Mouse (Mus musculus) left cerebral cortex, postnatal 4 days (tissue): ENCODE data around the gene Rap1b. TPM values are rescaled to one million over a fixed set of nuclear protein-coding genes. Genes with fewer than 3 reads are reported as not detected.

ENCODE experiments used
- DNase-seq: peaks from one replicate; pipeline ENCODE4 v3.0.0-alpha.2; 2022
- intact Hi-C: fragments of 180-260 bp; cut with DNase I; formaldehyde crosslinking; loops from one replicate; pipeline ENCODE4 v1.15.1; 2025
- total RNA-seq, 2 experiments: library from RNA; stranded (reverse); gene quantifications; 2 replicates each; pipeline ENCODE4 v1.2.3; 2021

Rap1b gene
- total RNA-seq, 2 experiments from 2014 or later, result 98.6 to 110 TPM

GRCm38 (mm10) chr10:117859800-117860199, 14.0 kb upstream of the Rap1b start:
- intact Hi-C loops, result no loop called here
- DNase-seq, result no peak

GRCm38 (mm10) chr10:117858241-117858640, 12.4 kb upstream of the Rap1b start:
- DNase-seq, result no peak
- intact Hi-C loops, result no loop called here

DNA sequence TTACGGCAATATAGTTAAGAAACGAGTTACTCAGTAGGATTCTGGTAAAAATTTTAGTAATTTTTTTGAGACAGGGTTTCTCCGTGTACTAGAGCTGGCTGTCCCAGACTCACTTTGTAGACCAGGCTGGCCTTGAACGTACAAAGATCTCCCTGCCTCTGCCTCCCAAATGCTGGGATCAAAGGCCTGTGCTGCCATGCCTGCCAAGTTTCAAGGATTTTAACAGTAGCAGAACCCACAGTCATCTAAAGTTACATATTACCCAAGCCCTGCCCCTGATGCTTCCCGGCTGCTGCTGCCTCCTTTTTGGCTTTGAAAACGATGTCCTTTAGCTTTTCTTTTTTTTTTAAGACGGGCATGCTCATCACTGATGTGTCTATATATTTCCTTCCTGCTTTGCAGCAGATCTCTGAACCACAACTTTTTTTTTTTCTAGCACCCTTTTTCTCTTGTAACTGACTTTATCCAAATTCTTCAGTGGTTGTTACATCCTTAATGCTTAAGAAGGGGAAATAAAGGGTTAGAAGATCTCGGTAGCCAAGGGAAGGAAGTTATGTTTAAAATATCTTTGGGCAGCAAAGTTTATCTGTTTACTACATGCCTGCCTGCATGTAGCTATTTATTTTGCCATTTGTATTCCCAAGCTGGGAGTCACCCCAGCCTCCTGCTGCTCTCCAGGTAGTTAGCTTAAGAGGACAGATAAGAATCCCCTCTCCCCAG, 10.3 kb upstream of the Rap1b start:
- DNase-seq, result no peak
- intact Hi-C loops, result no loop called here

DNA sequence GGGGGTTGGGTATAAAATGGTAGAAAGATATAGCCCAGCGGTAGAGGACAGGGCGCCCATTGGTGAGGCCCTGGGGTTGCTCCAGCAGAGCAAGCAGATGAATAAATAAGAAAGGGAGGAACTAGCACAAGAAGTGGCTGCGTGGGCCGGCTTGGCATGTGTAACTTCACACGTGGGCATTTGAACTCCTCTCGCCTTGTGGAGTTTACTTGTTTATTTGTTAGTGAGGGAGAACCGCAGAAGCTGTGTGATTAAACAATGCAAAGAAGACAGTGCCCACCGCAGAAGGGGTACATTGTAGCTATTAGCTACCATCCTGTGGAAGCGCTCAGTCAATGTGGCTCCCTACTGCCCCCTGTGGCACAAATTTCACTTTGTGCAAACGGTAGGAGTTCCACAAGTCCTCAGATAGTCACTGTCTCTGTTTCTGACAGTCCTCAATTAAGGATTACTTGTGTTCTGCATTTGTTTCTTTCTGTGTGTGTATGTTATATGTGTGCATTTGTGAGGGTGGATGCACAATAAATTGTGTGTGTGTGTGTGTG, 6.9 kb upstream of the Rap1b start:
- no peak for DNase-seq
- intact Hi-C loops, result no loop called here

- intact Hi-C loops, result loop anchor here (10.0 kb wide), 1 partner anchor 256 kb away; no protein-coding TSS in a partner anchor
- no peak for DNase-seq
These were observed 3.1 kb upstream of the Rap1b start for GRCm38 (mm10) chr10:117848981-117849380.

- intact Hi-C loops, result loop anchor here (10.0 kb wide), 1 partner anchor 258 kb away; no protein-coding TSS in a partner anchor
- no peak for DNase-seq
These were observed 961 bp upstream of the Rap1b start for GRCm38 (mm10) chr10:117846796-117847195.

DNA sequence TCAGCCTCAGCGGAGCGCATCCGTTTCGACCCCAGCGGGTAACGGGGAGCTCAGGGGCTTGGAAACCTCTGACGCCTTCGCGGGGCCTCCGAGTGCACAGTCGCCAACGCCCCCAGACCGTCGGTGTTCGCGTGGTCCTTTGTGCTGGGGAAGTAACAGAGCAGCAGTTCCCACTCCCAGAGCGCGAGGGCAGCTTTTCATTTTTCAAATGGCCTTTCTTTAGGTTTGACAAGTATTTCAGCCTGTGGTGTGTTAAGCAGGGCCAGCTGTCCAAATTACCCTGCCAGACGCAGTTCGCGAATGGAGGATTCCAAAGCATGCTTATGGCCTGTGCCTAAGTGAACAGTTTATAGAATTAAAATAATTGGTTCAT, 411 bp upstream of the Rap1b start:
- intact Hi-C loops, result loop anchor here (10.0 kb wide), 1 partner anchor 259 kb away; no protein-coding TSS in a partner anchor
- DNase-seq, result no peak

DNA sequence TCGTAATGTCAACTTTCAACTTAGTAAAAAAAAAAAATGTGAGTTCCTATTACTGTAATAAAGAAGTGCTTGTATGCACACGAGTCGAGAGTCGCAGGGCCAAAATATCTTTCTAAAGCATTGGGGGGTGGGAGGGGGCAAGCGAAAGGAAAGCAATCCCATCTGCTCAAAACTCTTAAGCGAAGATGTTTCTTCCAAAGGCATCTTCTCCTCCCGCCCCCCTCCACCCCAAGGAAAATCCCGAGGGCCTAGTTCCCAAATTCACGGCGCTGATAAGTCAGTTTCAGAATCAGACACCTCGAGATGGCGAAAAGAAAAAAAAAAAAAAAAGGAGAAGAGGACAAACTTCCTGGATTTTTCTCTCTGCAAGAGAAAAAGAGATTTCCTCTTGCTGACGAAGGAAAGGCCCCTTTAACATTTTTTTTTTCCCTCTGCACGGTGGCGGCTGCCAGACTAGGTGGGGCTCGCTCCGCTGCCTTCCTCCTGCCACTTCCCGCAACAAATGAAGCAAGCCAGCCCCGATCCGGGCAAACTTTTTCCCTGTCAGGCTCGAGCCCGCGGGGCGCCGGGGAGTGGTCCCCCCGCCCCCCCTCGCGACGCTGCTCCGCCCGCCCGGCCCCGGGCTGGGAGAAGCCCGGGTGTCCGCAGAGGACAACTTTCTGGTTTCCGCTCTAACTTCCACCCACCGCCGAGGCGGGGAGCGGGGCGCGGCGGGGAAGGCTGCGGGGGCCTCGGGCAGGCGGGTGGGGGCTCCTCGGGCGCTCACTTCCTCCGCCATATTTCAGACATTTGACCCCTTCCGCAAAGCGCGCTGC, 846 bp downstream of the Rap1b start:
- intact Hi-C loops, result loop anchor here (10.0 kb wide), 1 partner anchor 260 kb away; no protein-coding TSS in a partner anchor
- peak; percentile 60 for DNase-seq

GRCm38 (mm10) chr10:117844279-117844678, 1.6 kb downstream of the Rap1b start:
- no peak for DNase-seq
- intact Hi-C loops, result loop anchor here (10.0 kb wide), 1 partner anchor 261 kb away; no protein-coding TSS in a partner anchor

DNA sequence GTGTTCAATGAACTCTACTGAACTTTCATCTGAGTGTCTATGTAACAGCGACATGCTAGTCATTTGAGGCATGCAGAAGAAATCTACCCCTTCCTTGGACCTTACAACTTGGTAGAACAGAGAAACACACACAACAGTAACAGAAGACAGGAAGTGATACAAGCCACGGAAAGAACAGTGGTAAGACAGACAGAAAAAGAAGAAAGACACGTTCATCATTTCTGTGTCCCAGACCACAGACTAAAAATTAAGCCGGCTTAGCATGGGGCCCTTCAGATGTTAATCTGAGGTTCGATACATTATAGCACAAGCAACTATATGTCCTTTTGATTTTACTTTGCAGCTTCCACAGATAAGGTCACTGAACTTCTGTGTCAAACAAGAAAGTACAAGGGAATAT, 2.1 kb downstream of the Rap1b start:
- intact Hi-C loops, result loop anchor here (10.0 kb wide), 1 partner anchor 261 kb away; no protein-coding TSS in a partner anchor
- DNase-seq, result no peak

GRCm38 (mm10) chr10:117841765-117842164, 4.1 kb downstream of the Rap1b start:
- DNase-seq, result no peak
- intact Hi-C loops, result loop anchor here (10.0 kb wide), 1 partner anchor 263 kb away; no protein-coding TSS in a partner anchor

- no peak for DNase-seq
- intact Hi-C loops, result loop anchor here (10.0 kb wide), 1 partner anchor 264 kb away; no protein-coding TSS in a partner anchor
These were observed 5.3 kb downstream of the Rap1b start for GRCm38 (mm10) chr10:117840431-117840995.

DNA sequence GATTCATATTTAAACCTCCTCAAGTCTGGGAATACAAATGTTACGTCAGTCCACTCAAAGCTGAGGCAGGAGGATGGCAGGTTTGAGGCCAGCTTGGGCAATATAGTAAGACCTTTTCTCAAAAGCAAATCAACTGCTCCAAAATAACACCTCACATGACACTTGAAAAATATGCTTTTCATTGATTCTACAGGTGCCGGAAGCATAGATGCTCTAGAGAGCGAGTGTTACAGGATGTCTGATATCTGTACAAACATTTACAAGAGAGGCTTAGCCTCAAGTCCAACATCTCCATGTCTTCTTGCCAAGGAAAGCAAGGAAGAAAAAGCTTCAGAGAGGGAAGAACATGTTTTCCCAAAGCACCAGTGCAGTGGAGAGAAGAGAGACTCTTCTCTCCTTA, 6.1 kb downstream of the Rap1b start:
- no peak for DNase-seq
- intact Hi-C loops, result loop anchor here (10.0 kb wide), 1 partner anchor 265 kb away; no protein-coding TSS in a partner anchor

DNA sequence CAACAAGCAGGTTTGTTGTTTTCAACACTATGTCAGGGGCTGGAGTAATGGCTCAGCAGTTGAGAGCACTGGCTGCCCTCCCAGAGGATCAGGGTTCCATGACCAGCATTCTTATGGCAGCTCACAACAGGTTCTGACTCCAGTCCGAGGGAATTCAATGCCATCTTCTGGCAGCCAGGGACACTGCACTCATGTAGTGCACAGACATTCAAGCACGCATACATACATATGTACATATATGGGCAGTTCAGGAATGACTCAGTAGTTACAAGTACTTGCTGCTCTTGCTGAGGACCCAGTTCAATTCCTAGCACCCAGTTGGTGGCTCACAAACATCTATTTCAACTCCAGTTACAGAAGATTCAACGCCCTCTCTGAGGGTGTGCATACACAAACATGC, 6.9 kb downstream of the Rap1b start:
- intact Hi-C loops, result no loop called here
- no peak for DNase-seq

- intact Hi-C loops, result no loop called here
These were observed 9.5 kb downstream of the Rap1b start for GRCm38 (mm10) chr10:117836354-117836753.

DNA sequence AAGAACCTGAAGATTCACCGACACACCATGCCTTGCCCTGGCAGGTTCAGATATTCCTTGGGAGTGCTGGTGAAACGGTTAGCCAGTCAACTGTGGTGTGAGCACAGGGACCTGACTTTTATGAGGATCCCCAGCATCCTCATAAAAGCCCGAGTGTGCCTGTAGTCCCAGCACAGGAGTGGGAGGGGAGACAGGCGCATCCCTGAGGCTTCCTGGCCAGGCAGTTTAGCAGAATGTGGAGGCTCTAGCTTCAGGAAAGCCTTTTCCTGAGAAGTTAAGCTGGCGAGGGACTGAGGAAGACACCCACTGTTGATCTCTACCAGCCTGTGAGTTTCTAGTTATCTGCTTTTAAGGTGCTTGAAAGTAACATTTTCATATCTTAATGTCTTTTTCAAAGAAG, 10.4 kb downstream of the Rap1b start:
- no peak for DNase-seq
- intact Hi-C loops, result no loop called here

More at GRCm38 (mm10) chr10:117836354-117836753, 9.5 kb downstream of the Rap1b start:
- no peak for DNase-seq

GRCm38 (mm10) chr10:117830797-117831196, 15.0 kb downstream of the Rap1b start:
- intact Hi-C loops, result no loop called here

DNA sequence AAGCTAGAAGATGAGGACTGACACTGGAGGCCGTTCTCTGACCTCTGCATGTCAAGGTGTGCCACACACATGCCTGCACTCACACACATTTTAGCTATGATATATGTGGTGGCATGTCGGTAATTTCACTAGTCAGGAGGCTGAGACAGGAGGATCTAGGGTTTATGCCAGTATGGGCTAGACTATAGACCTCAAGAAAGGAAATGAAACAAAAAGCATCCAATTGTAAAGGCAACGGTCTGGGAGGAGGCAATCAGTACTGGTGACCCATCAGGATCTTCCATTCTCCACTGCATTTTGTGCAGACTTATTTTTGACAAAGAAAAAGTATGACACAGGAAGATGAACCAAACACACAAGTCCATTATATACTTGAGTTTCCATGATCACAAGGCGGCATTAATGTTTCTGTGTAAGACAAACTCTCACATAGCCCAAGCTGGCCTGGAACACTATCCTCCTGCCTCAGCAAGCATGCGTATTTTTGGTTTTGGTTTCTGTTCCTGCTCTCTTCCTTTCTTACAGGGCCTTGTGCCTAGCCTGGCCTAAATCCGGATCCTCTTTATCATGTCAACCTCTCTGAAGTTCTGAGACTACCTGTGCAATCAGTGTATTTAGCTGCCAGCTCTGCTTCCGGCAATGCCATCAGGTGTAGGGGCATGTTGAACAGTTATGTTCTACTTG, 16.2 kb downstream of the Rap1b start:
- DNase-seq, result no peak
- intact Hi-C loops, result no loop called here

More at GRCm38 (mm10) chr10:117830797-117831196, 15.0 kb downstream of the Rap1b start:
- DNase-seq, result no peak

DNA sequence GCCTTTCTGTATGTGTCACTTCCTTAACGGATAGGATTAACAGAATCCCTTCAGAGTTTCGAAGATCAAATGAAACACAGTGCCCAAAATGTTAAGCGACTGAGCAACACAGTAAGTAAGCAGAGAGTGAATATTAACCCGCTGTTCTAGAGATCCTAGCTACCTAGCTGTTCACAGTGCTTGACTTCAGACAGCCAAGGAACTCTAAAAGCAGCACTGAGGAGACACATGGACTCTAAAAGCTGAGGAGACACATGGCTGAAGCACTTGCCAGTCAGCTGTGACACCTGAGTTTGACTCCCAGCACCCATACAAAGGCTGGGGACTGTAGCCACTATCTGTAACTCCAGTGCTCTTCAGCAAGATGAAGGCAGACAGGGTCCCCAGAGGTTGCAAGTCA, 16.8 kb downstream of the Rap1b start:
- DNase-seq, result no peak
- intact Hi-C loops, result no loop called here

DNA sequence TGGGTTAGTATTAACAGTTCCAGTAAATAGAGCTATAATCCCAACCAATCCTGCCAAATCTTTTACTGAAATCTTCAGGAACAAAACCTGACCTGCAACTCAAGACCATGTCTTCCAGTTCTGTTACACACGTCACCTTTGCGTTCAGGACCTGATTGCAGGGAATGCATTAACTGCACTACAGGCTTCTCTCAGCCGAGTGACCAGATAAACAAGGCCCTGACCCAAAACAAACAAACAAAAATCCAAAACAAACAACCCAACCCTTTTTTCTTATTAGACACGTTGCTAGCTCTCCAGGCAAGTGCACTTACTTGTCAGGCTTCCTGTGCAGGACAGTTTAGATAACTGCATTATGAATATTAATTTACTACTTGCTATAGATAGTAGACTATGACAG, 17.3 kb downstream of the Rap1b start:
- DNase-seq, result no peak
- intact Hi-C loops, result no loop called here
